Mouse (Mus musculus) lung, postnatal 10 days (tissue): ENCODE results near the gene Slfn5.
"Not testable (repeated sequence)": the region's sequence is repeated elsewhere in the genome, so short reads cannot be mapped to it uniquely, and the experiment has no call there.

ENCODE experiments used
- DNase-seq: peaks from one replicate; pipeline ENCODE4 v3.0.0; 2021

Gene Slfn5

DNA sequence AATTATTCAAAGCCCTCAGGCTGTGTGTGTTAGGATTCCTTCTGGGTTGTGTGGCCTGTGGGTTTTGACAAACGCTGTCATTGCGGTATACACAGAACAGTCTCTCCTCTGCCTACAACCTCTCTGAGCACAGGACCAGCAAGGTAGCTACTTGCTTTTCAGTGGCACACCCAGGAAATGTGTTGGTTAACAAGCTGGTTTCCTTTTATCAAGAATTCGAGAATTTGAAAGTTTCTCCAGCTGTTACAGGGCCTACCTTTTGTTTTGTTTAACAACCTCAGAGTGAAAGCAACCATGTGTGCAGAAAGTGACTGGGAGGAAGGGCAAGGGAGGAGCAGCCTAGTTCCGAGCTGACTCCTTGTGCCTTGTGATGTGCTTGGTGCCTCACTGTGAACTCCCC is 3.7 kb upstream of the Slfn5 start:
- DNase-seq: no peak

GRCm38 (mm10) chr11:82949036-82949435 is 2.1 kb upstream of the Slfn5 start:
- peak; percentile 44 for DNase-seq

DNA sequence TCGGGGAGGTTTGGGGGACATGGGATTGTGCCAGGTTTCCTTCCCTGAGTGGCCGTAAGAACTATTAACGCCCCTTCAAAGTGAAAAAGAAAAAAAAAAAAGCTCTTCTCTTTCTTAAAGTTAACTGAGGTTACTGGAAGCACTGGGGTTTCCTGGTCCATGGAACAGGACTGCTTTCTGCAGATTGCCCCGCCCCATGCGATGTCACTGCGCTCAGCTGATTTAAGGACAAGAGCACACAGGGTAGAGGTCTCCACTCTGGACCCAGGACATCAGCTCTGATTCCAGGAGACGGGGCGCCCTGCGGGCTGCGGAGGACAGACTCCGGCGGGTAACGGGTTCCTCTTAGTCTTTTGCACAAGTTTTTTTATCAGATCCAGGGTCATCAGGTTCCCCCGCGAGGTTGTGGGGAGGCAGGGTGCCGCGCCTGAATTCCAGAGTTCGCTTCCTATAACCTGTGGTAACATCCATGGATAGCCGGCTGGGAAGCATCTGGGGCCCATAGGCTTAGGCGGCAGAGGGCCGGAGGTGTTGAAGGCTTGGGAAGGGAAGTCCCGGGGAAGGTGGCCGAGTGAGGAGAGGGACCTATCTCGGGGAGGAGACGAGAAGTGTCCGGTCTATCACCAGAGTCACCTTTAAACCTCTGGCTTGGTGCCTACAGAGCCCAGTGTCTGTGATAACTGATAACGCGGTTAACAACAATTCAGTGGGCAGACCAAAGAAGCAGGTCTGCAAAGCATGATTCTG is 889 bp downstream of the Slfn5 start:
- DNase-seq: peak; percentile 86

GRCm38 (mm10) chr11:82952612-82953542 is 1.7 kb downstream of the Slfn5 start:
- DNase-seq: peak; percentile 29

DNA sequence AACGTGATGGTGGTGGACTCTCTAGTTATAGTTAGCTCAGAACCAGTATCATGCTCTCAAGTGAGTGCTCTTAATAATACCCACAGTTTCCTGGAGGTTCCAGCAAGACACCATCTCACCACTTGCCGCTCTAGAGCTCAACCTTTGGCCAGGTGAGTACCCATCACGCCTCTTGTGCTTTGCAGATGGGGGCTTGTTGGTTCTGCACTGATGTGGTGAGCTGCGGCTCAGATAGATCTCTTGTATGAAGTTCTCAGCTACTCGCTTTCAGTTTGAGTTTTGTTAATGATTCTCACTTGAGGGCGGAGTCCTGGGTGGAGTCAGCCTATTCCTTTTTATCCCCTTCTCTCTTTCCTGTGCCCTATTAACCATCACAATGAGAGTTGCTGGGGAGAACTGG is 3.5 kb downstream of the Slfn5 start:
- DNase-seq: no peak

- no peak for DNase-seq
Measured at GRCm38 (mm10) chr11:82956925-82957324, 5.8 kb downstream of the Slfn5 start.

- peak; percentile 66 for DNase-seq
Measured at GRCm38 (mm10) chr11:82959613-82960012, 8.5 kb downstream of the Slfn5 start.

DNA sequence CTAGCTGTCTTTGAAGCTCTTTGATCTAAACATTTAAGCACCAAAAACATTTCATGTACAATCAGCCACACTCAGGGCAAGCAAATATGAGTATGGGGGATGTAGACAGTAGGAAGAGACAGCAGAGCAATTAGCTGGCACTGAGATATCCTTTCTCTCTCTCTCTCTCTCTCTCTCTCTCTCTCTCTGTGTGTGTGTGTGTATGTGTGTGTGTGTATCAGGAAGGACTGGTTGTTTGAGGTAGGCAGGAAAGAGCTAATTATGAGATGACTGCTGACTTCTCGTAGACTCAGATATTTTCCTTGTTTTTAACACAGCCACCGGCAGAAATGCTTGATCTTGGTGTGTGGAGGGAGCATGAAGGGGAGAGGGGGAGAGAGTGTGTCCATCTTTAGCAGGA is 10.6 kb downstream of the Slfn5 start:
- DNase-seq: no peak

DNA sequence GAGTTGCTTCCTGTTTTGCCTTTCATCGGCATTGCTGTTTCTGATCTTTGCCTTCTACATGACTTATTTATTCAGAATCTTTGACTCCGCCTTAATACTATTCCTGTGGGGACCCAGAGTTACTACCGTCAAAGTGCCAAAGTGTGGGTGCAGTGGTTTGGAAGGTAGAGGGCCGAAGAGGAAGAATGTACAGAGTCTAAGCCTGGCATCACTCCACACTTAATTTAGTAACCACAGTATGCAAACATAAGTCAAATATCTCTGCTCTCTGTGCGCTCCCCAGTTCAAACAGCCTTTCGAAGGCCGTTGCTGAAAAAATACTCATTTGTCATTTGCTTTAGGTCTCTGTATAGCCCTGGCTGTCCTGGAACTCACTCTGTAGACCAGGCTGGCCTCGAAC is 11.1 kb downstream of the Slfn5 start:
- no peak for DNase-seq

GRCm38 (mm10) chr11:82970712-82971589 is 19.8 kb downstream of the Slfn5 start:
- peak; percentile 52 for DNase-seq

GRCm38 (mm10) chr11:82971590-82971974 is 20.4 kb downstream of the Slfn5 start:
- DNase-seq: no peak

GRCm38 (mm10) chr11:82973916-82974315 is 22.8 kb downstream of the Slfn5 start:
- peak; percentile 44 for DNase-seq

DNA sequence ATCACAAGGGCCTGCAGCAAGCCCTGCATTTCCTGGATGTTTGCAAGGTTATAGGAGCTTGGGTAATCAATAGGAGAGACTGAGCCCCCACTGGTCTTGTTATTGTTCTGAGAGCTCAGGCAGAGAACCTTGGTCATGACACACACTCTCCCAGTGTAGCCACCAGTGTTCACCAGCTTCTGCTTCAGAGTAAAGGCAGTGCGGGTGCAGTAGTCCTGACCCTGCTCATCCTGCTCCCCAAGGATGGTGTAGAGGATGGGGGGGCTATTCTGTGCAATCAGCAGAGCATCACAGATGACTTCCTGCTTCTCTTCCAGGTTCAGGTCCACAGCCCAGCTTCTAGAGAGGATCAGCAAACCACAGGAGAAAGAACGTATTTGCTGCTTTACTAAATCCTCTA is 31.3 kb downstream of the Slfn5 start:
- not testable (repeated sequence) for DNase-seq

DNA sequence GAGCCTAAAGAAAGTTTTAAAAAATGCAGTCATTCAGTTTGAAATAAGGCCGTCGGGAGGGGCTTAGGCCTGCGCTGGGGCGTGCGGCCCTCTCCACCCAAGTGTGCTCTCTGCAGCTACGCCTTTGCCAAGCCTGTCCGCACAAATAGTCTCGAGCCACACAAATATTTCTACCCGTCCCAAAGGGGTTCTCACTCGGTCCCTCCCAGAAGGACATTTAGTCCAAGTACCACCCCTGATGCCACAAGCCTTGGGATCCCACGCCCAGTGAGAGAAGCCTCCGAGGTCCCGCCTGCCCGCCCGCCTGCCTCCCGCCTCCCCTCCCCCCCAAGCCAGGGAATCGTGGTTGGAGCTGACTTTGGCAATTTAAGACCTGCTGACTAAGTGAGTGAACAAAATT is 32.0 kb downstream of the Slfn5 start:
- DNase-seq: no peak

DNA sequence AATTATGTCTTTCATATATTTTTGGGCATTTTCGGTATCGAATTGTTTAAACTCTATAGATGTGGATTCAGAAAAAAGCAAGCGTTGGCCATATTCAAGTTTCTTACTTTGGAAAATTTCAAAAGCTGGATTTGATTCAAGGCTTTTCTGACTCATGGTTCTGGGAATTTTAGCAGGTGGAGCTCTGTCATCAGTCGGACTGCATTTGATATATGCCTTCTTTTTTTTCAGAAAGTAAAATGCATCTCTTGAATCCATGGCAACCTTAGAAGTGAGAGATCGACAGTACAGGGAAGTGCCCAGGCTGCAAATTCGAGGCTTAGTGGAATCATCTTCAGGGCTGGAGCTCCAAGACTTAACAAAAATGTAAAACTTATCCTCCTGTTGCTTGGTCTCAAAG is 36.5 kb downstream of the Slfn5 start:
- DNase-seq: no peak

DNA sequence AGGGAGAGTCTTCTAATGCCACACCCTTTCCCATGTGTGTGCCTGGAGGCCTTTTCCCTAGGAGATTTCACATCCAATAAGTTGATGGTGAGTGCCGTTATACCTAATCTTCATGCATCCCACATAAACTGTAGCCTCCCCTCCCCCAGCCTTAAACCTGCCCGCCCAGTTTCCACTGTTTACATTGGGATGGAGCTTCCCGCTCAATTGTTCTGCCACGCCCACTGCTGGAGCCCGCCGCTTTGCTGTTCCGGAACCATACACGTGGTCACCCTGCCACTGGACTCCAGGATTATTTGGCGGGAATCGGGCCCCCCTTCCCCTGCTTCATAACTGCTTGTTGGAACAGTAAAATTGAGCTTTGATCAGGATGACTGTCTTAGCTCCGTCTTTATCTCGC is 38.2 kb downstream of the Slfn5 start:
- peak; percentile 44 for DNase-seq

DNA sequence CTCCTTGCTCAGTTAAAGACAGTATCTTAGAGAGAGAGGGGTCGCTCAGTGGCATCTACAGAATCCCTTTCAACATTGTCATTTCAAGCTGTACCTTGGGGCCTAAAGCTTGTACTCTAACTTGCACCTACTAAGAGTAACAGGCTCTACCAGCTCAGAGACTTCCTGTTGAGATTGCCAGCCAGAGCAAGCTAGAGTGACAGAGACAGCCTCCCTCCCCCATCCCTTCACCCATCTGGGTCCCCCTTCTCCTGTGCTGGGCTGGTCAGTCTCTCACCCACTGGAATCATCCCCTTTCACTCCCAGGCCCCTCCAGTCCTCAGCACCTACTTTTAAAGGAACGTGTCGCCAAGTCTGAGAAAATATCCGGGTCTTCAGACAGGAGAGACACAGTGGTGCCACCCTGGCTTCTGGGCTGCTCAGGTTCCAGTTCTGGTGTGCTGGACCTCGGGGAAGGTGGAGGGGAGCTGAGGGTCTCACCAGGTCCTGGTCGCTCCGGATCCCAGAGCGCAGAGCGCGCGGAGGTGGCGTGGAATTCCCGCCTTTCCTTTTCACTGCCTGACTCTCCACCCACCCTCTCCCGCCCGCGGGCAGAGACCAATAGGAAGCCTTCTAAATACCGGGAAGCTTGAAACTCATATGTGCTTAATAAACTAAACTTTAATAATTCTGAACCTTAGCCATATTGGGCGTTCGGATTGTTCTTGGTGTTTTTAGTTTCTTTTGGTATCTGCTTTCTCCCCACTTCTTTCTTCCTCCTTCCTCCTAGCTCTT is 39.6 kb downstream of the Slfn5 start:
- DNase-seq: peak; percentile 54

- peak; percentile 66 for DNase-seq
Measured at GRCm38 (mm10) chr11:82991469-82992166, 40.5 kb downstream of the Slfn5 start, which contains the start of gene Slfn9. Gene Slfn9 (minus strand): TSS chr11:82991830.

DNA sequence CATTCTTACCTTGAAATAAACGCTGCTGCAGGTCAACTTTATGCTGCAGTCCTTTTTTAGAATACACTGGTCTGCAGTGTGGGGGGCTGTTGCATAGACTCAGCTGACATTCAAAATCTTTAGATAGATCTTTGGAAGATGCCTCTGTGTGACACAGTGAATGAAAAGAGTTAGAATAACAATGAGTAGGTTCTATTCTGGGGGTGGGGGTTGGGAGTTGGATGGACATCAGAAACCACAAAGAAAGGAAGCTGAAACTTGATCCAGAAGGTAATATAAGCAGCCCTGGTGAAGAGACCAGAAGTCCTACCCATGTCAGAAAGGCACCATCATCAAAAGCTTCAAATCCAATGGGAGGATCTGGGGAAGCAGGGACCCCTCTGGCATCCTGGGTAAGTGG is 62.2 kb downstream of the Slfn5 start:
- no peak for DNase-seq
